Mouse (Mus musculus) olfactory bulb, adult 2 months (tissue): ENCODE data around the gene Rhob.

Experiments used
- CTCF ChIP-seq: fragments of 200-500 bp; IDR thresholded peaks from 2 replicates; pipeline ENCODE4 v1.5.1; 2012; ENCODE audit warnings: low read depth, mild to moderate bottlenecking, low read length, moderate library complexity; ENCODE audit not compliant: insufficient read depth
- POLR2A ChIP-seq: fragments of 200-500 bp; IDR thresholded peaks from 2 replicates; pipeline ENCODE4 v1.6.1; 2012; ENCODE audit warnings: mild to moderate bottlenecking, low read depth, low read length, moderate library complexity; ENCODE audit not compliant: insufficient read depth

GRCm38 (mm10) chr12:8472051-8472450, 27.8 kb downstream of the Rhob start:
- TF ChIP-seq CTCF (no peak), POLR2A (no peak)
